Mouse (Mus musculus) embryo, embryonic 10 days (tissue): ENCODE measurements around the gene Efna5.

Experiments
- DNase-seq: peaks from one replicate; pipeline ENCODE4 v3.0.0-alpha.2; 2015; ENCODE audit warnings: low spot score

The Efna5 gene

GRCm38 (mm10) chr17:62700791-62701602 lies 180.1 kb downstream of the Efna5 start:
- DNase-seq: peak; percentile 42

DNA sequence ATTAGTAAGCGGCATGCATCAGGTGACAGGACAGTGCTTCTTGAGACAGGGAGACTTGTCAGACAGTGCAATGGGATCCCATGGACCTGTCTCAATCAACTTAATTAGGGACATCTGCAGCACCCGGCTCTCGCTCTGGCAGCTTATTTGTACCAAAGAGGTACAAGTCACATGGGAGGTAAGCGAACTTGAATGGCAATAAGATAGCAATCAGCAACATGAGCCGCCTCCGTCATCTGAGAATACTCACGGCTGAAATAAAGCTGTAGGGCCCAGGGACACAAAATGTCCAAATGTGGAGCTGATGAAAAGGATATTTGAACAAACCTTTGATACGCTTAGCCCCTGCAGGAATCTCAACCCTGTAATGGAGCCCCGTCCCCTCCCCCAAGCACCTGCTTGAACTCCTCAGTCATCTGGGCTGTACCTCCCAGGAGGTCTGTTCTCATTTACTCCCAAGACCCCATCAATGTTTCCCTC lies 186.1 kb downstream of the Efna5 start:
- peak; percentile 48 for DNase-seq

DNA sequence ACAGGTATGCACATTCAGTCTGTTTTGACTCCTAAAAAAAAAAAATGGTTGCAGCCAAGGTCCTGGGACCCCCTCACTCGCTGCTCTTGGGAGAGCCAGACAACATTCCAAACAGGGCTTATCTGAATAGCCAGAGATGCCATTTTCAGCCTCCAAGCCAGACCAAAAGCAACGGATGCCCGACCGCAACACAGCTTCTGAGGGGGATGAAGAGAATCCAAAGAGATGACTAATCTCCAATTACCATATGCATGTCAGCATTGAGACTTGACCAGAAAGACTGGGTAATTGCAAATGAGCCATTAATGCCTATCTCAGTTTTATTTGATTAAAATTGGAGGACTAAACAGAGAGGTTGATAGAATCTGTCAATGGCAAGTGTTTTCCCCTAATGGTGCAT lies 188.9 kb downstream of the Efna5 start:
- no peak for DNase-seq

DNA sequence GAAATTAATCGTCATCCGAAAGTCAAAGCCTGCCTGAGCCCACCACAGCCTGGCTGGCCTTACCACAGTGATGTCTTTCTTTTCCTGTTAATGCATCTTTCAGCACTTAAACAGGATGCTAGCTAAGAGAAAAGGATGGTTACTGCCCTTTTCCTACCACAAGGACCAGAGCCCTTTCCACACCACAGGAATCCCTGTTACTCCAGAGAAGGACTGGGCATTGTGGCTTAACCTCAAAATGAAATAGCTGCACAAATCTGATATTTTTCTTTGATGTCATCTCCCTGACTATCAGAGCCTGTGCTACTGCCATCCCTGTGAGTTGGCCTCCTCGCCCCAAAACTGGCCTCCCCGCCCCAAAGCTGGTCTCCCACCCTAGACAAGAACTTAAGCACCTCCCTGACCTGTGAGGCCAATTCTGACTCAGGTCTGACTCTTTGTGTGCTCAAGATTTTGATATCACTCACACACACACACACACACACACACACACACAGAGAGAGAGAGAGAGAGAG lies 189.9 kb downstream of the Efna5 start:
- DNase-seq: no peak

DNA sequence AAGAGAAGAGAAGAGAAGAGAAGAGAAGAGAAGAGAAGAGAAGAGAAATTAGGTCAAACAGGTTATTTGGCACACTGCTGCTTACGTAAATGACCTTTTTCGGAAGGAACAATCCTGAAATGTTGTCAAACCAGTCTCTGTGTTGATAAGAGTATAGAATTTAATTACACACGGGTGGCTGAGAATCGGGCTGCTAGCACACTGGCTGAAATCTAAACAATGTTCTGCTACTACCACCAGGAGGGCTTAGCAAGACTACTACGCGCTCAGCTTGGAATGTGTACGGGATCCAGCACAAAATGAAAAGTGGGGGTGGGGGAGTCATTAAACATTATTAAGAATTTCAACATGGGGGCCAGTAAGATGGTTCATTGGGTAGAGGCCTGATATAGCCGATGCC lies 190.9 kb downstream of the Efna5 start:
- no peak for DNase-seq

DNA sequence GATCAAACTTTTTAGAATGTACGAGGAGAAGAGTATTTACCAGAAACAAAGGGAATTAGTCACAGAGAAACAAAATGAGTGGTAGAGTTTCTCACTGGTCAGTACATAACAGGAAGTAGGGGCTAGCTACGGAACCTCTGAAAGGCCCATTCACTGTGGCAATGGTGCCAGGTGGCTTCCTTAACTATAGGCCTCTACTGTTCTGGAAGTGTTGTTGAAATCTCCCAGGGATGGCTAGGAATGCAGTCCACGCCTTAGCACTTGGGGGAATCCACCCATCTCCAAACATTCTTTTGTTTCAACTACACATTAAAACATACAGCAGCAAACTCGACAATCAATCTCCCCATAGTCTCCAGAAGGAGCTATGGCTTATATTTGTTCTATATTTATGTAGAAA lies 191.5 kb downstream of the Efna5 start:
- DNase-seq: no peak

DNA sequence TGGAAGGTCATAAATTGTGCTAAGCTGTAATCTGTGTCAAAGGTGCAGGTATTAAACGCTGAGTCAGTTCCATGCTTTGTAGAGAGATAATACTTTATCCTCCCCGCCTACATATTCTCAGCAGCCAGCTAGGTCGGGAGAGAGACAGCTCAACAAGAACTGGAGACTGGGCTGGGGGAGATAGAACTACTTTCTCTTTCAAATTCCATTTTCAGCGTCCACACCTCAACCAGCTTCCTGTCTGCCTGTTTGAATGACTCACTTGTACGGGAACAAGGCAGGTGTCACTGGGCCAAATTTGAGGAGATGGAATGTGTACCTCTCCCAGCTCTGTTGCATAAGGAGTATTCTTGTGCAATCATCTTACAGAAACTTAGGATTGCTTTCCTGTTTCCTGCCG lies 193.7 kb downstream of the Efna5 start:
- DNase-seq: no peak

GRCm38 (mm10) chr17:62685181-62685580 lies 195.9 kb downstream of the Efna5 start:
- no peak for DNase-seq

GRCm38 (mm10) chr17:62683142-62683541 lies 198.0 kb downstream of the Efna5 start:
- DNase-seq: no peak

- DNase-seq: no peak
These were observed 199.4 kb downstream of the Efna5 start for GRCm38 (mm10) chr17:62681726-62682125.

- DNase-seq: no peak
These were observed 200.4 kb downstream of the Efna5 start for GRCm38 (mm10) chr17:62680737-62681136.

GRCm38 (mm10) chr17:62676832-62677231 lies 204.3 kb downstream of the Efna5 start:
- no peak for DNase-seq

GRCm38 (mm10) chr17:62676409-62676808 lies 204.7 kb downstream of the Efna5 start:
- no peak for DNase-seq

- peak; percentile 72 for DNase-seq
These were observed 205.3 kb downstream of the Efna5 start for GRCm38 (mm10) chr17:62675811-62676255.

DNA sequence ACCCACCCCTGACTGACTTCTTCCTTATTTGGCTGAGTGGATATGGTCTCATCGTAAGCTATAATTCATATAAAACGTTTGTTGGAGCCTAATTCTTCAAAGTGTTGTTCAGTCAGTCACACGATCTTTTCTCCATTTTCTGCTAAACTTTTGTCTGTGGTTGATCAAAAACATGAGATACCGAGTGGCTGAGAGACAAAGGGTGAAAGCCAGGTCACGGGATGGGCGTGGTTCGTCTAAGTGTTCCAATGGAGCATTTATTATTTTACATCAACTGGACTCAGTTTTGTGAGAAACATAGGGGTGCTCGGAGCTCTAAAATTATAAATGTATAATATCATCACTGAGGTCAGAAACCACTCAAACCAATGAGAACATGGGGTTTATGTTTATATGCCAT lies 209.0 kb downstream of the Efna5 start:
- no peak for DNase-seq

GRCm38 (mm10) chr17:62666761-62667160 lies 214.4 kb downstream of the Efna5 start:
- no peak for DNase-seq

DNA sequence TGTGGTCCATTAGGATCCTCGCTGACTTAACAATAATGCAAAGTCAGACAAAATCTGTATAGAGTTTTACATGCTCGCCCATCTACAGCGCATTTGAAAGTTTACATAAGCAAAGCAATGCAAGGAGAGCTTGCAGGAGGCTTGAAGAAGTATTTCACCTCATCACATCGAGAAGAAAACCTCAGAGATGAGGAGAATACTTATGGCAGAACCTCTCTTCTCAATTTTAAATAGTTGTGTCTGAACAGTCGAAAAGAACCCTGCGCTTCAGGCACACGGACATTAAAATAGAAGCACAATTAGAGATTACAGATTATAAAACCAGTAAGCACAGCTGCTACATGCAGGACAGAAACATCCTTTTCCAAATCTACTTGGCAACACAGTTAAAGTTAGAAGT lies 215.3 kb downstream of the Efna5 start:
- DNase-seq: no peak

DNA sequence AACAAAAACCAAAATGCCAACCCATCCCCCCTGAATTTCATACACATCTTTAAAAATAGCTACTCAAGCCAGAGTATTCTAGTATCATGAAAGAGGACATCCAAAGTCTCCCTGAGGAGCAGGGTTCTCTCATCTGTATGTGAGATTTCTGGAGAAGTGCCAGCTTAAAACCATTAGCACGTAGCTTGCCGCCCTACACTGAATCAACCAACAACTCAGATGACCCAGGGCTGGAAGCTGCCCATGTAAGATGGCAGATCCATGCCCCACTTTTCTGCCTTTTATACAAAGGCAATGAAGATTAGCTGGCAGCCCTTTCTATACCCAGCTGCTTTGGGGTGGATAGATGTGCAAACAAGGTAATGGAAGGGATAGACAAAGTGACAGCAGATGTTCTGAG lies 216.4 kb downstream of the Efna5 start:
- no peak for DNase-seq

DNA sequence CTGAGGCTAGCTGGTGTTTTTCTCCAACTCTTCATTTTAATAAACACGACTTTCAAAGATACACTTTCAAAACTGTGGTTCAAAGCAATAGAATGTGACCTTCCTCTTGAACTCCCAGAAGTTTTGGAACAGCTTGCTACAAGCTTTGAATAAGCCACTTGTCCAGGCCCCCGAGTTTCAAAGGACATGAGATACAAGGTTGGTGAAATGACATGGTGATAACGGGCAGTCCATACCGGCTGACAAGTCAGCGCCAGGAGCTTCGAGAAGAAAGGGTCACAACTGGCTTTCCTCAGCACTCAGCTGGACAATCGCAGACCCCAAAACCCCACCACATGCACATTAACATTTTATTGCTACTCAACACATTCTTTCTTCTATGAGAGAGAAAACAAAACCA lies 219.3 kb downstream of the Efna5 start:
- no peak for DNase-seq

DNA sequence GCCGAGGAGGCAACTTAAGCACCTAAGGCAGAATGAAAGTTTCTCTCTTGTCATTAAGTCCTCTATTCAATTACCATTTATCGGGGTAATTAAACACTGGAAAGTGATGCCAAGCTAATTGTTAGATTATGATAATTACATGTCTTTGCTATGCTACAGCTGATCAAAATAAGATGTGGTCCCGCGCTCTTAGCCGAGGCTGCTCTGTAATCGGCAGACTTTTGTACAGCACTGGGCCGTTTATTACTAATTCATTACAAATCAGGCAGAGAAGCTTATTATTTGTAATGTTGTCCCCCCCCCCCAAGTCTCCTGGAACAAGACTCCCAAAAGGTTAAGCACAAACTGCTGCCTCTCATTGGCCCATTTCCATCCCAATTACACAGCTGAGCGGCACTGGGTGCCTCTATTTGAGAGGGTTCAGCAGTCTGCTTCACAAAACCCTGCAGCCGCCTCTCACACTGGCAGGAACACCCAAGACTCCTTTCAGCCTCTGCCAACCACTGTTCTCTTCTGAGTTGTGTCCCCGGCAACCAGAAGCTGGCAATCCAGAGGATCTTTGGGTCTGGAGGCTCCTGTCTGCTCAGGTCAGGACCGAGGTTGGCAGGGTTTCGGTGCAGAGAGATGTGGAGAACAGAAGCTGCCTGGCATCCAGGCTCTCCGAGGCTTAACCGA lies 221.5 kb downstream of the Efna5 start:
- no peak for DNase-seq

DNA sequence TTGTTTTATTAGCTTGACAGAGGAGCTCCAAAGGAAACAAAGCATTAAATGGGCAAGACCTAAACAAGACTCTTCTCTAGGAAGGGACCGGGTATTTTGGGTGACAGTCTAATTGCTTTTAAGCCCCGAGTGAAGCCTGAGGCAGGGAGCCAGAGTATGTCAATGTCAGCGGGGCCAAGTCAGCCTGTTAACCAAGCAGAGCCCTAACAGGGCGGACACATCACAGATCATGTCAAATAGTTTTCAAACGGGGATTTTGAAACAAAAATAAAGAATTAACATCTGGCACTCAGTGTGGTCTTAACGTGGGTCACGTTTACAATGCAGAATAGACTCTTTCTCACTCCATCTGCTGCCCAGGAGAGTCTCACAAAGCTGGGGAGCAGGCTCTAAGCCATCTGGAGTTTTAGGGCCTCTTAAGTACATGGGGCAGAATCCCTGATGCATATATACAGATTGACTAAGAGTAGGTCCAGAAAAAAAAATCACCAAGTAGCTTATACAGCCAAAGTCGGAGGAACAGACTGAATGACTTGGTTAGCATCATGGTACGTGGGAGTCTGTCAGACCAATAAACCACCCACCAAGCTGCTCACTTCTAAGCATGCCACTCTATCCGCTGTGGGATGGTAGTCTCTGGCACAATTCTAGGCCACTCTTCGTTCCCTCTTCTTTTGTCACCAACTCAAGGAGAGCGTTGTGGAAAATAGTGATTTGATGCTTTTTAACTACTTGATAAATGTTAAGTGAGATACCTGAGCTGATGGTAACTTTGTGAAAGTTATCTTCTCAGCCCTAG lies 223.1 kb downstream of the Efna5 start:
- no peak for DNase-seq

DNA sequence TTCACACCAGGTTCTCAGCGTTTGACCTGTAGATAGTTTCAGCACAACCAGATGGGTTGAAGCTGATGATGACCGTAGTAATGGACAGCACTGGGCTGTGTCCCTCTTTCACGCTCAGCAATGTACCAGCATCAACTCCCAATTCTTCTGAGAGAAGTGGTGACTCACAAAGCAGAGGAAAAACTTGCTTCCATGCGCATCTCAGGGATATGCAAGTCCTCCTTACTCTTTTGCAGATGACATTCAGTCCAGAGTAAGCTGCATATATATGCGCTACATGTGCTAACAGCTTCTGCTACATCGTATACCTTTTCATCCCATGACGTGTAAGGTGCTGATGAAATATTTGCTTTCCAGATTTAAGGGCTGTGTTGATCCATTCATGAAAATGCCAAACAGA lies 224.1 kb downstream of the Efna5 start:
- DNase-seq: no peak
